Mouse (Mus musculus) erythroblast, embryonic 14.5 days (primary cell): ENCODE results near the gene H2al1a. TPM values are rescaled to one million over a fixed set of nuclear protein-coding genes. Genes with fewer than 3 reads are reported as not detected.
"Not testable (repeated sequence)": the region's sequence is repeated elsewhere in the genome, so short reads cannot be mapped to it uniquely, and the experiment has no call there.

Experiments
- H3K27me3 ChIP-seq: 2 replicates; pipeline ENCODE4 v1.6.1; 2012; ENCODE audit warnings: inconsistent platforms; ENCODE audit not compliant: control insufficient read depth
- H3K36me3 ChIP-seq: 2 replicates; pipeline ENCODE4 v1.6.1; 2012; ENCODE audit warnings: mild to moderate bottlenecking, inconsistent platforms; ENCODE audit not compliant: control insufficient read depth
- H3K4me1 ChIP-seq: 2 replicates; pipeline ENCODE4 v1.6.1; 2012; ENCODE audit warnings: inconsistent platforms; ENCODE audit not compliant: control insufficient read depth
- H3K4me3 ChIP-seq: replicated peaks from 2 replicates; pipeline ENCODE3; 2012; ENCODE audit warnings: moderate library complexity, mild to moderate bottlenecking, inconsistent platforms
- H3K9me3 ChIP-seq: 2 replicates; pipeline ENCODE4 v1.6.1; 2012; ENCODE audit warnings: low read length, inconsistent platforms, mixed read lengths; ENCODE audit not compliant: control insufficient read depth
- GATA1 ChIP-seq: IDR thresholded peaks from 2 replicates; pipeline ENCODE4 v1.6.1; 2012; ENCODE audit warnings: low read length, inconsistent platforms, mixed read lengths
- TAL1 ChIP-seq: IDR thresholded peaks from 3 replicates; pipeline ENCODE4 v1.6.1; 2012; ENCODE audit warnings: low read length, inconsistent platforms, mixed read lengths
- polyA plus RNA-seq: library from polyadenylated mRNA; stranded (reverse); fragments of >175 nt; gene quantifications from 2 replicates; pipeline ENCODE4 v1.2.3, GENCODE M21; 2012

Gene H2al1a
- polyA plus RNA-seq, 1 experiment: not detected

DNA sequence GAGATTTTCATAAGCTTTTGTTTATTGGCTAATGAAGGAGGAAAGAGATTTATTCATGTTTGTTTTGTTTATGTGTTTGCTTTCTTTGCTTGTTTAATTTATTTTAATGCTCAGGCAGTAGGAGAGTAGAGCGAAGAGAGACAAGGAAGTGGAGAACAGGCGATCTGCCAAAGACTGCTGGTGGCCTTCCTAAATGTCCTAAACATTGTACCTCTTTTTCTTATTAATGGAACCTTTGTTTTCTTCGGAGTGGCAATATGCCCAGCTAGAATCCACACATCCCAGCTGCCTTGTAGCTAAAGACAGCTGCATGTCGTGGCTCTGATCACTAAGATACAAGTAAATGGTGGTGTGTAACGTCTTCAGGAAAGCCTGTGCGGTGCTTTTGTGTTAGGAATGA is 22.0 kb upstream of the H2al1a start:
- H3K4me1 ChIP-seq: no peaks in the 10 kb centered on the region
- no peak for TF ChIP-seq GATA1
- TF ChIP-seq TAL1: no peak
- no peaks in the 10 kb centered on the region for H3K9me3 ChIP-seq
- no peaks in the 10 kb centered on the region for H3K36me3 ChIP-seq
- H3K4me3 ChIP-seq: no peak overlapping the region
- no peaks in the 10 kb centered on the region for H3K27me3 ChIP-seq

DNA sequence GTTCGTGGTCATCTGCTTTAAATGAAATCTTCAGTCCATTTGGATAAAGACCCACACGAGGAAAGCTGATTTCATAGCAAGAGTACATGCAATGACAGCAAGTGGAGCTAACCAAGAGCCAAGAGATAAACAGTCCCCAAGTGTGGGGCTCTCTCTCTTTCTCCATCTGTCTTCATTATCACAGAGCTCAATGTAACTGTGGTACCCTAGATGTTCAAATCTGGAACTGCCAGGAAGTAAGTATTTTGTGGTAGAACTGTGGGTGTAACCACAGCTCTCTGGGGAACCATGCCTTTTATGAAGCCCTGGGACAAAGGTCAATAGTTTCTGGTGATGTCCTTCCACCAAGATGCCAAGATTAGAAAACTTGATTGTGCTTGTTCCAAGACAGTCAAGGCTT is 18.3 kb upstream of the H2al1a start:
- Histone ChIP-seq H3K9me3 (no peaks in the 10 kb centered on the region), H3K4me1 (no peaks in the 10 kb centered on the region), H3K36me3 (no peaks in the 10 kb centered on the region), H3K4me3 (no peak overlapping the region), H3K27me3 (no peaks in the 10 kb centered on the region)
- no peak for TF ChIP-seq GATA1

DNA sequence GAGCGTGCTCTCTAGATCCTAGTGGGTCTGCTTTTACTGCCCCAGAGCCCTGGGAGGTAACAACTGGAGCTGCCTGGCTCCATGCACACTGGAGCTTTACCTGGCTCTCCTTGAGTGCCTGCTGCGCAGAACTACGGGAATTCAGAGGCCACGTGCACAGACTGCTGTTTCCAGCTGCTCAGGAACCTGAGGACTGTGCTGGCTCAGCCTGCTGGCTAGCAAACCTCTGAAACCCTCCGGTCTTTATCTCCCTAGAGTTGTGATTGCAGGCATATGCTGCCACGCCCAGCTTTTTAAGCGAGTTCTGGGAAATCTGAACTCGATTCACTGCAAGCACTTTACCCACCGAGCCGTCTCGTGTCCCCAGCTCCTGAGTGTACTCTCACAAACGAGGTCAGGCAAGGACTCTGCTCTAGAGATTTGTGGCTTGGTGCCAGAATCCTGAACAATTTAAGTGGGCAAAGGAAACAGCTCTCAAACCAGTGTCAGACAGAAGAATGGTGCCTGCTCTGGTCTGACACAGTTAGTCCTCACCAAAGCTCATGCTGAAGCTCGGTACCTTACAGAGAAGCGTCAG is 10.7 kb upstream of the H2al1a start:
- Histone ChIP-seq H3K27me3 (no peaks in the 10 kb centered on the region), H3K4me3 (no peak overlapping the region), H3K9me3 (no peaks in the 10 kb centered on the region), H3K4me1 (no peaks in the 10 kb centered on the region), H3K36me3 (no peaks in the 10 kb centered on the region)
- no peak for TF ChIP-seq GATA1
- no peak for TF ChIP-seq TAL1

DNA sequence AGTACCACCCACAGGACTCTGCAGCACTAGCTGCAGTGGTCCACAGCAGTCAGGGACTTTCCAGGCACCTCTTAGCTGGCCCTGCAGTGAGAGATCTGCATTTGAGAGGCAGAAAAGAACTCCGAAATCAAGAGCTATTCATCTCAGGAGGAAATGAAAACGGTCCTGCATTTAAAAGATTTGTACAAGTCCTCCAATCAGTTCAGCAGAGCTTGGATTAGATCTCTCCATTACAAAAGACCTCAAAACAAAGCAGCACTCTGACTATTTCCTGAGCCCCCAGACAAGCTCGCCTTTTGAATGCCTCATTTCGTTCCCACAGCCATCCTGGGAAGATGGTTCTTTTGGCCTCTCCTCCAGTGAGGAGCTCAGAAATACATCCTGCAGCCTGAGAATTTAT is 9.8 kb upstream of the H2al1a start:
- TF ChIP-seq TAL1: no peak
- no peak for TF ChIP-seq GATA1
- H3K36me3 ChIP-seq: no peaks in the 10 kb centered on the region
- no peaks in the 10 kb centered on the region for H3K4me1 ChIP-seq
- H3K4me3 ChIP-seq: no peak overlapping the region
- no peaks in the 10 kb centered on the region for H3K27me3 ChIP-seq
- H3K9me3 ChIP-seq: no peaks in the 10 kb centered on the region

DNA sequence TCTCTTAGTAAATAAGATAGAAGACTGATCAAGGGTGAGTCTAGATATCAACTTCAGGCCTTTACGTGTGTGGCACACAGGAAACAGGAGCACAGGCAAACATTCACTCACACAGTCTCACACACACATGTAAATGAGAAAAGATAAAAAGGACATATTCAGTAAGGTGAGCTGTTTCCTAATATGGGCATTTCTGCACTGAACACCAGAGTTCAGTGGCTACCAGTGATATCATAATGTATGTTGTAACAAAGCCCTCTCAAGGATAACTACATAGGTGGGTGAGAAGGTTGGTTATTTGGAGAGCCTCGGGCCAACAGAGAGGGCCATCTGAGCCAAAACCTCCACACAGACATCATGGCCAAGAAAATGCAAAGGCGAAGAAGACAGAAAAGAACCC is 3.1 kb downstream of the H2al1a start, which contains the start of gene H2al1b:
H2al1b (plus strand) TSS at position 301 of the 400 bp plus-strand sequence.
- not testable (repeated sequence) for H3K36me3 ChIP-seq

DNA sequence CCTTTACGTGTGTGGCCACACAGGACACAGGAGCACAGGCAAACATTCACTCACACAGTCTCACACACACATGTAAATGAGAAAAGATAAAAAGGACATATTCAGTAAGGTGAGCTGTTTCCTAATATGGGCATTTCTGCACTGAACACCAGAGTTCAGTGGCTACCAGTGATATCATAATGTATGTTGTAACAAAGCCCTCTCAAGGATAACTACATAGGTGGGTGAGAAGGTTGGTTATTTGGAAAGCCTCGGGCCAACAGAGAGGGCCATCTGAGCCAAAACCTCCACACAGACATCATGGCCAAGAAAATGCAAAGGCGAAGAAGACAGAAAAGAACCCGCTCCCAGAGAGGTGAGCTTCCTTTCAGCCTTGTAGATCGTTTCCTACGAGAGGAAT is 6.3 kb downstream of the H2al1a start, which contains the start of gene H2al1c:
H2al1c (plus strand) TSS at position 301 of the 400 bp plus-strand sequence.
- H3K4me3 ChIP-seq, H3K36me3 ChIP-seq, H3K4me1 ChIP-seq, H3K9me3 ChIP-seq, H3K27me3 ChIP-seq: not testable (repeated sequence)

More for the DNA sequence above, 3.1 kb downstream of the H2al1a start, which contains the start of gene H2al1b:
- H3K9me3 ChIP-seq, H3K4me1 ChIP-seq, H3K27me3 ChIP-seq, H3K4me3 ChIP-seq: not testable (repeated sequence)

DNA sequence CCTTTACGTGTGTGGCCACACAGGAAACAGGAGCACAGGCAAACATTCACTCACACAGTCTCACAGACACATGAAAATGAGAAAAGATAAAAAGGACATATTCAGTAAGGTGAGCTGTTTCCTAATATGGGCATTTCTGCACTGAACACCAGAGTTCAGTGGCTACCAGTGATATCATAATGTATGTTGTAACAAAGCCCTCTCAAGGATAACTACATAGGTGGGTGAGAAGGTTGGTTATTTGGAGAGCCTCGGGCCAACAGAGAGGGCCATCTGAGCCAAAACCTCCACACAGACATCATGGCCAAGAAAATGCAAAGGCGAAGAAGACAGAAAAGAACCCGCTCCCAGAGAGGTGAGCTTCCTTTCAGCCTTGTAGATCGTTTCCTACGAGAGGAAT is 9.5 kb downstream of the H2al1a start, which contains the start of gene H2al1d:
H2al1d (plus strand) TSS at position 301 of the 400 bp plus-strand sequence.
- H3K36me3 ChIP-seq, H3K27me3 ChIP-seq, H3K9me3 ChIP-seq, H3K4me1 ChIP-seq, H3K4me3 ChIP-seq: not testable (repeated sequence)

DNA sequence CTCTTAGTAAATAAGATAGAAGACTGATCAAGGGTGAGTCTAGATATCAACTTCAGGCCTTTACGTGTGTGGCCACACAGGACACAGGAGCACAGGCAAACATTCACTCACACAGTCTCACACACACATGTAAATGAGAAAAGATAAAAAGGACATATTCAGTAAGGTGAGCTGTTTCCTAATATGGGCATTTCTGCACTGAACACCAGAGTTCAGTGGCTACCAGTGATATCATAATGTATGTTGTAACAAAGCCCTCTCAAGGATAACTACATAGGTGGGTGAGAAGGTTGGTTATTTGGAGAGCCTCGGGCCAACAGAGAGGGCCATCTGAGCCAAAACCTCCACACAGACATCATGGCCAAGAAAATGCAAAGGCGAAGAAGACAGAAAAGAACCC is 12.6 kb downstream of the H2al1a start, which contains the start of gene H2al1e:
H2al1e (plus strand) TSS at position 301 of the 400 bp plus-strand sequence.
- not testable (repeated sequence) for H3K4me3 ChIP-seq, H3K9me3 ChIP-seq, H3K36me3 ChIP-seq, H3K4me1 ChIP-seq, H3K27me3 ChIP-seq

DNA sequence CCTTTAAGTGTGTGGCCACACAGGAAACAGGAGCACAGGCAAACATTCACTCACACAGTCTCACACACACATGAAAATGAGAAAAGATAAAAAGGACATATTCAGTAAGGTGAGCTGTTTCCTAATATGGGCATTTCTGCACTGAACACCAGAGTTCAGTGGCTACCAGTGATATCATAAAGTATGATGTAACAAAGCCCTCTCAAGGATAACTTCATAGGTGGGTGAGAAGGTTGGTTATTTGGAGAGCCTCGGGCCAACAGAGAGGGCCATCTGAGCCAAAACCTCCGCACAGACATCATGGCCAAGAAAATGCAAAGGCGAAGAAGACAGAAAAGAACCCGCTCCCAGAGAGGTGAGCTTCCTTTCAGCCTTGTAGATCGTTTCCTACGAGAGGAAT is 15.8 kb downstream of the H2al1a start, which contains the start of gene H2al1f:
H2al1f (plus strand) TSS at position 301 of the 400 bp plus-strand sequence.
- not testable (repeated sequence) for H3K4me1 ChIP-seq, H3K9me3 ChIP-seq, H3K4me3 ChIP-seq, H3K36me3 ChIP-seq, H3K27me3 ChIP-seq

DNA sequence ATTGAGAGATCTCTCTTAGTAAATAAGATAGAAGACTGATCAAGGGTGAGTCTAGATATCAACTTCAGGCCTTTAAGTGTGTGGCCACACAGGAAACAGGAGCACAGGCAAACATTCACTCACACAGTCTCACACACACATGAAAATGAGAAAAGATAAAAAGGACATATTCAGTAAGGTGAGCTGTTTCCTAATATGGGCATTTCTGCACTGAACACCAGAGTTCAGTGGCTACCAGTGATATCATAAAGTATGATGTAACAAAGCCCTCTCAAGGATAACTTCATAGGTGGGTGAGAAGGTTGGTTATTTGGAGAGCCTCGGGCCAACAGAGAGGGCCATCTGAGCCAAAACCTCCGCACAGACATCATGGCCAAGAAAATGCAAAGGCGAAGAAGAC is 18.9 kb downstream of the H2al1a start, which contains the start of gene H2al1g:
H2al1g (plus strand) TSS at position 301 of the 400 bp plus-strand sequence.
- H3K36me3 ChIP-seq, H3K4me3 ChIP-seq, H3K9me3 ChIP-seq, H3K4me1 ChIP-seq, H3K27me3 ChIP-seq: not testable (repeated sequence)

DNA sequence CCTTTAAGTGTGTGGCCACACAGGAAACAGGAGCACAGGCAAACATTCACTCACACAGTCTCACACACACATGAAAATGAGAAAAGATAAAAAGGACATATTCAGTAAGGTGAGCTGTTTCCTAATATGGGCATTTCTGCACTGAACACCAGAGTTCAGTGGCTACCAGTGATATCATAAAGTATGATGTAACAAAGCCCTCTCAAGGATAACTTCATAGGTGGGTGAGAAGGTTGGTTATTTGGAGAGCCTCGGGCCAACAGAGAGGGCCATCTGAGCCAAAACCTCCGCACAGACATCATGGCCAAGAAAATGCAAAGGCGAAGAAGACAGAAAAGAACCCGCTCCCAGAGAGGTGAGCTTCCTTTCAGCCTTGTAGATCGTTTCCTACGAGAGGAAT is 22.1 kb downstream of the H2al1a start, which contains the start of gene H2al1h:
H2al1h (plus strand) TSS at position 301 of the 400 bp plus-strand sequence.
- H3K9me3 ChIP-seq, H3K36me3 ChIP-seq, H3K4me3 ChIP-seq, H3K4me1 ChIP-seq, H3K27me3 ChIP-seq: not testable (repeated sequence)

DNA sequence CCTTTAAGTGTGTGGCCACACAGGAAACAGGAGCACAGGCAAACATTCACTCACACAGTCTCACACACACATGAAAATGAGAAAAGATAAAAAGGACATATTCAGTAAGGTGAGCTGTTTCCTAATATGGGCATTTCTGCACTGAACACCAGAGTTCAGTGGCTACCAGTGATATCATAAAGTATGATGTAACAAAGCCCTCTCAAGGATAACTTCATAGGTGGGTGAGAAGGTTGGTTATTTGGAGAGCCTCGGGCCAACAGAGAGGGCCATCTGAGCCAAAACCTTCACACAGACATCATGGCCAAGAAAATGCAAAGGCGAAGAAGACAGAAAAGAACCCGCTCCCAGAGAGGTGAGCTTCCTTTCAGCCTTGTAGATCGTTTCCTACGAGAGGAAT is 25.3 kb downstream of the H2al1a start, which contains the start of gene H2al1i:
H2al1i (plus strand) TSS at position 301 of the 400 bp plus-strand sequence.
- not testable (repeated sequence) for H3K36me3 ChIP-seq, H3K9me3 ChIP-seq, H3K27me3 ChIP-seq, H3K4me1 ChIP-seq, H3K4me3 ChIP-seq

DNA sequence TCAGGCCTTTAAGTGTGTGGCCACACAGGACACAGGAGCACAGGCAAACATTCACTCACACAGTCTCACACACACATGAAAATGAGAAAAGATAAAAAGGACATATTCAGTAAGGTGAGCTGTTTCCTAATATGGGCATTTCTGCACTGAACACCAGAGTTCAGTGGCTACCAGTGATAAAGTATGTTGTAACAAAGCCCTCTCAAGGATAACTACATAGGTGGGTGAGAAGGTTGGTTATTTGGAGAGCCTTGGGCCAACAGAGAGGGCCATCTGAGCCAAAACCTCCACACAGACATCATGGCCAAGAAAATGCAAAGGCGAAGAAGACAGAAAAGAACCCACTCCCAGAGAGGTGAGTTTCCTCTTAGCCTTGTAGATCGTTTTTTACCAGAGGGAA is 28.5 kb downstream of the H2al1a start, which contains the start of gene H2al1j:
H2al1j (plus strand) TSS at position 301 of the 400 bp plus-strand sequence.
- not testable (repeated sequence) for H3K36me3 ChIP-seq, H3K27me3 ChIP-seq, H3K4me3 ChIP-seq, H3K9me3 ChIP-seq, H3K4me1 ChIP-seq
